Mouse (Mus musculus) hindbrain, embryonic 10.5 days (tissue): ENCODE results near the gene Glipr2. TPM values are rescaled to one million over a fixed set of nuclear protein-coding genes. Genes with fewer than 3 reads are reported as not detected.

Experiments used
- DNase-seq: peaks from one replicate; pipeline ENCODE4 v3.0.0-alpha.2; 2017; ENCODE audit warnings: low spot score
- H3K27ac ChIP-seq: fragments of 300-500 bp; sonication (generic); 2 replicates; pipeline ENCODE4 v1.5.1; 2016; ENCODE audit warnings: mild to moderate bottlenecking, moderate library complexity
- H3K27me3 ChIP-seq: fragments of 300-500 bp; sonication (generic); 2 replicates; pipeline ENCODE4 v1.6.1; 2016; ENCODE audit warnings: mild to moderate bottlenecking; ENCODE audit not compliant: poor library complexity, insufficient read depth, severe bottlenecking
- H3K36me3 ChIP-seq: fragments of 300-500 bp; sonication (generic); 2 replicates; pipeline ENCODE4 v1.6.1; 2016; ENCODE audit warnings: mild to moderate bottlenecking, moderate library complexity
- H3K4me1 ChIP-seq: fragments of 300-500 bp; sonication (generic); replicated peaks from 2 replicates; pipeline ENCODE4 v1.6.1; 2016; ENCODE audit warnings: mild to moderate bottlenecking
- H3K4me3 ChIP-seq: fragments of 300-500 bp; sonication (generic); 2 replicates; pipeline ENCODE4 v1.5.1; 2016; ENCODE audit warnings: mild to moderate bottlenecking, moderate library complexity
- H3K9me3 ChIP-seq: fragments of 300-500 bp; sonication (generic); 2 replicates; pipeline ENCODE4 v1.6.1; 2016; ENCODE audit warnings: mild to moderate bottlenecking, moderate library complexity
- WGBS: fragments of 180-500 bp; shearing (Covaris S2); methylation state at CpG from one replicate; pipeline ENCODE4 v1.1.7; 2016; 5-methylcytosine and 5-hydroxymethylcytosine counted together
- polyA plus RNA-seq: library from polyadenylated mRNA; unstranded; fragments of >200 nt; fragmentation: Nextera tagmentation; extraction: Ambion mirVana; gene quantifications from 2 replicates; pipeline ENCODE4 v1.2.1, GENCODE M21; 2016

Glipr2 gene
- polyA plus RNA-seq, 1 experiment from 2014 or later, result 84.9 TPM

- WGBS, result 92% methylated on average over 4 of the region's 4 CpGs
- Histone ChIP-seq H3K4me3 (no peak overlapping the region), H3K36me3 (peaks cover 96% of the 10 kb centered on the region), H3K27ac (no peak overlapping the region), H3K4me1 (no peaks in the 10 kb centered on the region), H3K27me3 (peaks cover 52% of the 10 kb centered on the region), H3K9me3 (no peaks in the 10 kb centered on the region)
- no peak for DNase-seq
These were observed 65.1 kb downstream of the Glipr2 start for GRCm38 (mm10) chr4:44022323-44022722.

GRCm38 (mm10) chr4:44022766-44023165 is 65.6 kb downstream of the Glipr2 start:
- no peak overlapping the region for H3K27ac ChIP-seq
- peaks cover under 1% of the 10 kb centered on the region; the same call in 1 of the 2 replicates for H3K4me1 ChIP-seq
- peaks cover 55% of the 10 kb centered on the region for H3K27me3 ChIP-seq
- 94% methylated on average over 11 of the region's 11 CpGs for WGBS
- no peak overlapping the region for H3K4me3 ChIP-seq
- no peaks in the 10 kb centered on the region for H3K9me3 ChIP-seq
- no peak for DNase-seq
- H3K36me3 ChIP-seq, result peaks cover 97% of the 10 kb centered on the region

GRCm38 (mm10) chr4:44023681-44024080 is 66.5 kb downstream of the Glipr2 start:
- Histone ChIP-seq H3K27ac (no peak overlapping the region), H3K27me3 (peaks cover 55% of the 10 kb centered on the region), H3K9me3 (no peaks in the 10 kb centered on the region), H3K4me3 (no peak overlapping the region), H3K4me1 (peaks cover 8% of the 10 kb centered on the region; the same call in 1 of the 2 replicates), H3K36me3 (peaks cover 100% of the 10 kb centered on the region)
- no peak for DNase-seq
- 94% methylated on average over 9 of the region's 9 CpGs for WGBS

- WGBS, result 96% methylated on average over 6 of the region's 6 CpGs
- Histone ChIP-seq H3K4me1 (peaks cover 10% of the 10 kb centered on the region; the same call in 1 of the 2 replicates), H3K4me3 (no peak overlapping the region), H3K9me3 (no peaks in the 10 kb centered on the region), H3K27me3 (peaks cover 56% of the 10 kb centered on the region), H3K27ac (no peak overlapping the region), H3K36me3 (peaks cover 100% of the 10 kb centered on the region)
- no peak for DNase-seq
These were observed 67.0 kb downstream of the Glipr2 start for GRCm38 (mm10) chr4:44024241-44024640.

GRCm38 (mm10) chr4:44025570-44025969 is 68.4 kb downstream of the Glipr2 start:
- Histone ChIP-seq H3K4me3 (no peak overlapping the region), H3K4me1 (peaks cover 10% of the 10 kb centered on the region; the same call in 1 of the 2 replicates), H3K27ac (no peak overlapping the region), H3K27me3 (peaks cover 70% of the 10 kb centered on the region), H3K9me3 (no peaks in the 10 kb centered on the region), H3K36me3 (peaks cover 100% of the 10 kb centered on the region)
- WGBS, result 91% methylated on average over 6 of the region's 6 CpGs
- no peak for DNase-seq

Other genes starting within 250 kb of the Glipr2 start
- gene Olfr71, start 247.1 kb upstream of the Glipr2 start, polyA plus RNA-seq, result not detected in 2 replicates
- 0.25 and 0.44 TPM in 2 replicates for gene Hrct1, start 230.2 kb upstream of the Glipr2 start, polyA plus RNA-seq
- gene Spaar, start 227.4 kb upstream of the Glipr2 start, polyA plus RNA-seq, result not detected in 2 replicates
- gene Olfr159, start 186.4 kb upstream of the Glipr2 start, polyA plus RNA-seq, result not detected in 2 replicates
- gene Olfr156, start 133.5 kb upstream of the Glipr2 start, polyA plus RNA-seq, result not detected in 2 replicates
- not detected in 2 replicates for gene Olfr157, start 117.2 kb upstream of the Glipr2 start, polyA plus RNA-seq
- gene Olfr155, start 105.8 kb upstream of the Glipr2 start, polyA plus RNA-seq, result not detected in 2 replicates
- 11.4 and 11.9 TPM in 2 replicates for gene Reck, start 81.9 kb upstream of the Glipr2 start, polyA plus RNA-seq
- not detected in 2 replicates for gene Ccin, start 26.1 kb downstream of the Glipr2 start, polyA plus RNA-seq
- 220 and 239 TPM in 2 replicates for gene Clta, start 47.1 kb downstream of the Glipr2 start, polyA plus RNA-seq
- gene Gne, start 126.8 kb downstream of the Glipr2 start, polyA plus RNA-seq, result 20.0 and 20.1 TPM in 2 replicates